Mouse (Mus musculus) CH12.LX (cell line): Measurements from ENCODE around the gene P2rx7.

Source experiments
- CHD1 ChIP-seq: IDR thresholded peaks from 2 replicates; pipeline ENCODE4 v1.6.1; 2012; ENCODE audit warnings: low read depth, low read length, improper control_type of control experiment, inconsistent platforms
- CTCF ChIP-seq, 2 experiments: IDR thresholded peaks in 1 of 2; conservative IDR thresholded peaks in 1 of 2; 2 replicates each; pipeline ENCODE4 v1.5.1; 2011 to 2012; ENCODE audit warnings: low read depth in 2 of 2, low read length in 2 of 2, improper control_type of control experiment in 1 of 2, inconsistent platforms in 1 of 2, mild to moderate bottlenecking in 1 of 2, moderate library complexity in 1 of 2
- EP300 ChIP-seq: IDR thresholded peaks from 2 replicates; pipeline ENCODE4 v1.6.1; 2011; ENCODE audit warnings: low read length, improper control_type of control experiment
- GABPA ChIP-seq: IDR thresholded peaks from 2 replicates; pipeline ENCODE4 v1.6.1; 2012; ENCODE audit warnings: low read depth, low read length, improper control_type of control experiment, inconsistent platforms; ENCODE audit not compliant: insufficient replicate concordance
- SMC3 ChIP-seq: IDR thresholded peaks from 2 replicates; pipeline ENCODE4 v1.6.1; 2011; ENCODE audit warnings: low read depth, low read length, improper control_type of control experiment

DNA sequence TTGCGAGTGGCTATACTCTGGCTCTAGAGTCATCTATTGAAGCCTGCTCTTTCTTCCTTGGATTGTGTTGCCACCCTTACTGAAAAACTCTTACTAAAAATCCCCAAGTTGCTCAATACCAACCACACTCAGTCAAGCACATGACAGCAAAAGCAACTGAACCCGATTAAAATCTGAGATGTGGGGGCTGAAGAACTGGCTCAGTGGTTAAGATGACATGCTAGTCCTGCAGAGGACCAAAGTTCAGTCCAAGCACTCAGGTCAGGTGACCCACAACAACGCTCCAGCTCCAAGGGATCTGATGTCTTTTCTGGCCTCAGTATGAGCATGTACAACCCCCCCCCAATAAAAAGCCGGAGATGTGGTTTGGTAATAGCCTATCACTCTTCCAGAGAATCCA, 60.9 kb downstream of the P2rx7 start:
- TF ChIP-seq EP300 (no peak), CHD1 (no peak), GABPA (no peak), CTCF (conservative IDR thresholded peaks at IDR 0.05 in 1 of 2, IDR thresholded peaks at IDR 0.05 in 1 of 2; ENCODE audit: low read depth in 2 of 2, low read length in 2 of 2) (no peak), SMC3 (no peak)
